Mouse (Mus musculus): Measurements from ENCODE around the gene Gipr. TPM values are rescaled to one million over a fixed set of nuclear protein-coding genes. Genes with fewer than 3 reads are reported as not detected.

Gipr gene
- polyA plus RNA-seq, 1 experiment from 2014 or later: 0.28 TPM

DNA sequence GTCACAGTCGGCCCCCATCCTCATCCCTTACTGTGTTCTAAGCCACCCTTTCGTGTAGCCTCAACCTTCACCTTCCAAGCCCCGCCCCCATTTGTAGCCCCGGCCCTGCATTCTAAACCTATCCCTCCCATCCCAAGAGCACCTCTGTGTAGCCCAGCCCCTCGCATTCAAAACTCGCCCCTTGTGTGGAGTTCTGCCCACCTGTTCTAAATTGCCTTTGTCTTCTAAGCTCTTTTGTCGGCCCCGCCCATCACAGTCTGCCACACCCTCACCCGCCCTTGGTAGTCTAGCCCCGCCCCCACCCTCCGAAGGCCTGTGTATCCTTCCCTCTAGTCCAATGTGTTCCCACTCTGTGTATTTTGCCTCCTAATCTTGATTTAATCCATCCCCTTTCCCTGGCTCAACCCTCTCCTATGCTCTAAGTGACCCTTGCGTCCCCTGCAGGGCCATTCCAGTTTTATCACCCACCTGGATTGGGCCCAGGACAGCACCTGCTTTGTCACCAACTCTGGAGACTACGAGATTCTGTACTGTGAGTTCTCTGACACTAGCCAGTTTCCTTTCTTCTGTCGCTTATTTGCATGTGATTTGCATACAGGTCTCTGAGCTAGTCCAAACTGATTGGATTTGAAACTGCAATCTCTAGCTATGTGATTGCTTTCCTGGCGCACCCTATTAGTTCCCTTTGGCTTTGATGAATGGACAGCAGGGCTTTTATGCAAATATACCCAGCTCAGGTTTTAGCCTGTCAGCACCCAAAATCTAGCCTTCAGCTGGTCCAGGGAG lies 36.3 kb upstream of the Gipr start:
- H3K4me2 ChIP-seq: no peak overlapping the region
- WGBS (ENCODE audit: insufficient replicate concordance): 58% methylated on average over 15 of the region's 15 CpGs
- H3K9me3 ChIP-seq (replicated peaks): no peaks in the 10 kb centered on the region
- ATAC-seq (ENCODE audit: low read depth) (no peak), DNase-seq (no peak)
- H3K4me1 ChIP-seq (replicated peaks): peaks cover 11% of the 10 kb centered on the region
- peaks cover 25% of the 10 kb centered on the region; the same call in 1 of the 2 replicates for H3K36me3 ChIP-seq
- H3K9ac ChIP-seq: no peak overlapping the region
- peak overlapping the region; percentile 4; the same call in 1 of the 2 replicates for H3K27ac ChIP-seq
- H3K4me3 ChIP-seq (replicated peaks): no peak overlapping the region
- H3K27me3 ChIP-seq: no peaks in the 10 kb centered on the region

DNA sequence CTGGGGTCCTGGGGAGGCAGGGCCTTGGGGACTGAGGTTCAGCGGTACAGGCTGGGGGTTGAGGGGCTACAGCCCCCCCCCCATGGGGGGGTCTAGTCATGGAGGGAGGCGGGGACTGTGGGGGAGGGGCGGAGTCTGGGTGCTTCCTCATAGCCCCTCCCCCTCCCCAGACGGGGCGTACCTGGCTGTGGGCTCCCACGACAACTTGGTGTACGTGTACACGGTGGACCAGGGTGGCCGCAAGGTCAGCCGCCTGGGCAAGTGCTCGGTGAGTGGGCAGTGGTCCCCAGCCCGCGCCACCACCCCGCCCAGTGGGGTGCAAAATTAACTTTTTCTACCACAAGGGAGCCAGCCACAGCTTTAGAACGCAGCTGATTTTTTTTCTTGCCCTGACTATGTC lies 35.7 kb upstream of the Gipr start:
- peaks cover 11% of the 10 kb centered on the region for H3K4me1 ChIP-seq (replicated peaks)
- no peak overlapping the region for H3K9ac ChIP-seq
- 67% methylated on average over 15 of the region's 15 CpGs for WGBS (ENCODE audit: insufficient replicate concordance)
- H3K27me3 ChIP-seq: no peaks in the 10 kb centered on the region
- no peak overlapping the region for H3K4me3 ChIP-seq (replicated peaks)
- peaks cover 27% of the 10 kb centered on the region; the same call in 1 of the 2 replicates for H3K36me3 ChIP-seq
- H3K27ac ChIP-seq: no peak overlapping the region
- no peak overlapping the region for H3K4me2 ChIP-seq
- DNase-seq (no peak), ATAC-seq (ENCODE audit: low read depth) (no peak)
- H3K9me3 ChIP-seq (replicated peaks): no peaks in the 10 kb centered on the region

DNA sequence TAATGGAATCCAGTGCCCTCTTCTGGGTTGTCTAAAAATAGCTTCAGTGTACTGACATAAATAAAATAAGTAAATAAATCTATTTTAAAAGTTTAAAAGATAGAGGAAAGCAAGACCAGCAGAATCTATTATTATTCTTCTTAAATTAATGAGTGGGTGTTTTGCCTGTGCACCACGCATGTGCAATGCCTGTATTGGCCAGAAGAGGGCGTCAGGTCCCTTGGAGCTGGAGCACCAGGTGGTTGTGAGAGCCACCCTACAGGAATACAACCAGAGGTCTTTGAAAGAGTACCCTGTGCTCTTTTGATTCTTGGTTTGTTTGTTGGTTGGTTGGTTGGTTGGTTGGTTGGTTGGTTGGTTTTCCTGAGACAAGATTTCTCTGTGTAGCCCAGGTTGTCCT lies 32.1 kb upstream of the Gipr start:
- no peak overlapping the region for H3K9ac ChIP-seq
- no peaks in the 10 kb centered on the region for H3K27me3 ChIP-seq
- WGBS (ENCODE audit: insufficient replicate concordance): 23% methylated on average over 2 of the region's 2 CpGs
- H3K9me3 ChIP-seq (replicated peaks): no peaks in the 10 kb centered on the region
- H3K27ac ChIP-seq: no peak overlapping the region
- DNase-seq (no peak), ATAC-seq (ENCODE audit: low read depth) (no peak)
- H3K4me1 ChIP-seq (replicated peaks): peaks cover 11% of the 10 kb centered on the region
- no peak overlapping the region for H3K4me2 ChIP-seq
- no peak overlapping the region for H3K4me3 ChIP-seq (replicated peaks)
- peaks cover 33% of the 10 kb centered on the region for H3K36me3 ChIP-seq

DNA sequence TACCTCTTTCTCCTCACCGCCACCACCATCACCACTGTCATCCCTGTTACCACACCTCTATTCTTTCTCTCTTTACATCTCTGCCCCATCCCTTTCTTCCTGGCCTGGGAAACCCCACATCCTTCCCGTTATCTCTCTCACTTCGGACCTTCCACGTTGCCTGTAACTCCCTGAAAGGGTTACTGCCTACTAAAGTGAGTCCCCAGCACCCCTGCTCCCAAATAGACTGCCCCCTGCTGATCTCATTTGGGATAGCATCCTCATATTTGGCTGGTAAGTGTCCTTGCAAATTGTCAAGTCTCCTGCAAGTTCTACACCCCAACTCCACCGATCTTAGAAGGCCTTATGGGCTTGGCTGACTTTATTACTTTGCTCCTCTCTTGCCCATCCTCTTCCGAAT lies 30.7 kb upstream of the Gipr start:
- no peaks in the 10 kb centered on the region for H3K9me3 ChIP-seq (replicated peaks)
- DNase-seq (no peak), ATAC-seq (ENCODE audit: low read depth) (no peak)
- peaks cover 29% of the 10 kb centered on the region for H3K36me3 ChIP-seq
- H3K27ac ChIP-seq: no peak overlapping the region
- peaks cover 4% of the 10 kb centered on the region for H3K4me1 ChIP-seq (replicated peaks)
- 47% methylated on average over 6 of the region's 6 CpGs for WGBS (ENCODE audit: insufficient replicate concordance)
- no peaks in the 10 kb centered on the region for H3K27me3 ChIP-seq
- no peak overlapping the region for H3K9ac ChIP-seq
- no peak overlapping the region for H3K4me3 ChIP-seq (replicated peaks)
- no peak overlapping the region for H3K4me2 ChIP-seq

DNA sequence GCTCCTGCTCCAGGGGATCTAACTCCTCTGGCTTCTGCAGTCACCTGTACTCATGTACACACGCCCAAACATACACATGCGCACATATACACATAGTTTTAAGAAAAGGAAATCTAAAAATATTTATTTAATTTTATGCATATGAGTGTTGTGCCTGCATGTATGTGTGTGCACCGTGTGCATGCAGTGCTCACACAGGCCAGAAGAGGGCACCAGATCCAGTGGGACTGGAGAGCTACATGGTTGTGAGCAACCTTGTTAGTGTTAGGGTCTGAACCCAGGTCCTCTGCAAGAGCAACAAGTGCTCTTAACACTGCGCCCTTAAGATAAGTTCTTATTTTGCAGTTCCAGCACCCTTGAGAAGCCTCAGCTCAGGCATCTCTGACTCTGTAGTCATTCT lies 28.7 kb upstream of the Gipr start:
- 79% methylated on average over 4 of the region's 4 CpGs for WGBS (ENCODE audit: insufficient replicate concordance)
- no peak overlapping the region for H3K4me2 ChIP-seq
- H3K4me1 ChIP-seq (replicated peaks): 0 out of 2 replicates have a peak, but pooled peaks cover 4% of the 10 kb centered on the region
- no peak overlapping the region for H3K4me3 ChIP-seq (replicated peaks)
- no peaks in the 10 kb centered on the region for H3K27me3 ChIP-seq
- H3K27ac ChIP-seq: no peak overlapping the region
- peaks cover 29% of the 10 kb centered on the region for H3K36me3 ChIP-seq
- ATAC-seq (ENCODE audit: low read depth): no peak
- no peaks in the 10 kb centered on the region for H3K9me3 ChIP-seq (replicated peaks)
- no peak overlapping the region for H3K9ac ChIP-seq
- no peak for DNase-seq

DNA sequence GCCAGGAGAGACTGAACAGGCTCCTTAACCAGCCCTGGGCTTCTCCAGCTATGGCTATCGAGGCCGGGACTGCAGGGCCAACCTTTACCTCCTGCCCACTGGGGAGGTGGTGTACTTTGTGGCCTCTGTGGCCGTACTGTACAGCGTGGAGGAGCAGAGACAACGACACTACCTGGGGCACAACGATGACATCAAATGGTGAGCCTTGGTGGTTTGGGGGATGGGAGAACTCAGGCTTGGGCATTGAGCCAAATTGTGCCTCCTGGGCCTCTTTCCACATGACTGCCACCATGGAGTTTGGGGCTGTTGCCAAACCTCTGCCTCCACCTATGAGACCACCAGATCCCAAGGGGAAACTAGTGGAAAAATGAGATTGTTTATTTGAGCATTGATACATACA lies 18.8 kb upstream of the Gipr start:
- no peaks in the 10 kb centered on the region for H3K9me3 ChIP-seq (replicated peaks)
- 73% methylated on average over 6 of the region's 6 CpGs for WGBS (ENCODE audit: insufficient replicate concordance)
- DNase-seq: no peak

DNA sequence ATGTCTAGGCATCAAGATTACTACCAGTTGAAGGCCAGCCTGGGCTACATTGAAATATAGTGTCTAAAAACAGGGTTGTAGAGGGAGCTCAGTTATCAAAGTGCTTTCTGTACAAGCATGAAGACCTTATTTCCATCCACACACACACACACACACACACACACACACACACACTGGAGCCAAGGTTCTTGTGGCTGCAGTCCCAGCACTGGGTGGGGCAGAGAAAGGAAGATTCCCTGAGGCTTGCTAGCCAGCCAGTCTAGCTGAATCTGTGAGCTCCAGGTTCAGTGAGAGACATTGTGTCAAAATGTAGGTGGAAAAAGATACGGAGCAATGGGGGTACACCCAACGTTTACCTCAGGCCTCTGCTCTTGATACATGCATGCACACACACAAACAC lies 18.3 kb upstream of the Gipr start:
- Histone ChIP-seq H3K36me3 (0 out of 2 replicates have a peak, but pooled peaks cover 3% of the 10 kb centered on the region), H3K4me1 (replicated peaks) (peaks cover 40% of the 10 kb centered on the region), H3K9ac (no peak overlapping the region), H3K27ac (no peak overlapping the region), H3K4me2 (no peak overlapping the region), H3K4me3 (replicated peaks) (no peak overlapping the region), H3K27me3 (peaks cover 15% of the 10 kb centered on the region), H3K9me3 (replicated peaks) (no peaks in the 10 kb centered on the region)
- ATAC-seq (ENCODE audit: low read depth): no peak
- no peak for DNase-seq
- WGBS (ENCODE audit: insufficient replicate concordance): 66% methylated on average over 2 of the region's 2 CpGs

More for the DNA sequence above, 18.8 kb upstream of the Gipr start:
- ATAC-seq (ENCODE audit: low read depth): no peak
- no peak overlapping the region for H3K9ac ChIP-seq
- no peak overlapping the region for H3K4me3 ChIP-seq (replicated peaks)
- 0 out of 2 replicates have a peak, but pooled peaks cover 3% of the 10 kb centered on the region for H3K36me3 ChIP-seq
- H3K4me1 ChIP-seq (replicated peaks): peaks cover 35% of the 10 kb centered on the region
- no peak overlapping the region for H3K27ac ChIP-seq
- H3K4me2 ChIP-seq: no peak overlapping the region
- peaks cover 9% of the 10 kb centered on the region for H3K27me3 ChIP-seq

DNA sequence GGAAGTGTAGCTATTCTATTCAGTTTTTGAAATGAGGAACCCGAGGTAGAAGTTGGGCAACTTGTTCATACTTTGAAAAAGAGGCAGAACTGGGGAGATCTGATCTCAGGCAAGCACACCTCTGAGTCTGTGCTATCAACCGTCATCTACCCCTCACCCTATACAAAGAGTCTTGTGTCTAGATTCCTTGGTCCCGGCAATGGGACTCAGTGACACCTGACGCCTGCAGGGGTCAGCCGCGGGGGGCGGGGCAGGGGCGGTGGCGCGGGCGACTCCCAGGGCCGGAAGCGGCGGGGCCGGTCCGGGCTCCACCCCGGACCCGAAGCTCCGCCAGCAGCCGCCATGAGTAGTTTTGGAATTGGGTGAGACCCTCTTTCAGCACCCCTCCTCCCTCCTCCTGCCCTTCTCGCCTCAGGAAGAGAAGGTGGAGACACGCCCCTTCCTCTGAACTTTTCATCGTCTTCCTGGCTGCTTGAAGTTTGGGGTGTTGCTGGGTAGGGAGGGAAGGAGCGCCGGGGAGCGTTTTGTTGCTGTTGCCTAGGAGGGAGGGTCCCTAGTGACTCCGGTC lies 15.0 kb upstream of the Gipr start:
- Histone ChIP-seq H3K27ac (0 out of 2 replicates have a peak overlapping the region, but pooled peaks have one; percentile 24), H3K36me3 (0 out of 2 replicates have a peak, but pooled peaks cover 3% of the 10 kb centered on the region), H3K27me3 (peaks cover 48% of the 10 kb centered on the region), H3K9me3 (replicated peaks) (no peaks in the 10 kb centered on the region), H3K4me2 (peak overlapping the region; percentile 77), H3K4me3 (replicated peaks) (peak overlapping the region; percentile 67), H3K9ac (peak overlapping the region; percentile 74), H3K4me1 (replicated peaks) (peaks cover 59% of the 10 kb centered on the region)
- under 1% methylated on average over 27 of the region's 27 CpGs for WGBS (ENCODE audit: insufficient replicate concordance)
- peak; percentile 55 for ATAC-seq (ENCODE audit: low read depth)
- DNase-seq: no peak

DNA sequence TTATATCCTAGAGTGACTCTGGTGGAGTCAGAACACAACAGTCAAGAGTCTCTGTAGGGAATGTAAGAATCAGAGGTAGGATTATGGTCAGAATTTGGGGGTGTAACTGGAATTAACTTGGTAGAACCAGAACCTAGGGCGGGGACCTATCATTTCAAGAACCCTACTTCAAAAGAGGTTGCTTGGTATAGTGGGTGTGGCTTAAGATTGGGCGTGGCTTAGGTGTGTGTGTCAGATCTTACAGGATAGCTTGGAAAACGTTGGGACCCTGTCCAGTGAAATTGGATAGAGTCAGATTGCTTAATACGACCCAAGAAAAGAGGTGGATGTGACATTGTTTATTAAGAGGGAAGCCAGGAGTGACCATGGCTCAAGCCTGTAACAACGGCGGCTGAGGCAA lies 14.0 kb upstream of the Gipr start:
- no peak overlapping the region for H3K27ac ChIP-seq
- no peaks in the 10 kb centered on the region for H3K9me3 ChIP-seq (replicated peaks)
- DNase-seq (no peak), ATAC-seq (ENCODE audit: low read depth) (no peak)
- 0 out of 2 replicates have a peak overlapping the region, but pooled peaks have one; percentile 9 for H3K9ac ChIP-seq
- H3K27me3 ChIP-seq: peaks cover 56% of the 10 kb centered on the region
- H3K36me3 ChIP-seq: 0 out of 2 replicates have a peak, but pooled peaks cover 3% of the 10 kb centered on the region
- peaks cover 59% of the 10 kb centered on the region for H3K4me1 ChIP-seq (replicated peaks)
- H3K4me2 ChIP-seq: peak overlapping the region; percentile 77
- peak overlapping the region; percentile 25; the same call in 1 of the 2 replicates for H3K4me3 ChIP-seq (replicated peaks)
- WGBS (ENCODE audit: insufficient replicate concordance): 33% methylated on average over 6 of the region's 6 CpGs

DNA sequence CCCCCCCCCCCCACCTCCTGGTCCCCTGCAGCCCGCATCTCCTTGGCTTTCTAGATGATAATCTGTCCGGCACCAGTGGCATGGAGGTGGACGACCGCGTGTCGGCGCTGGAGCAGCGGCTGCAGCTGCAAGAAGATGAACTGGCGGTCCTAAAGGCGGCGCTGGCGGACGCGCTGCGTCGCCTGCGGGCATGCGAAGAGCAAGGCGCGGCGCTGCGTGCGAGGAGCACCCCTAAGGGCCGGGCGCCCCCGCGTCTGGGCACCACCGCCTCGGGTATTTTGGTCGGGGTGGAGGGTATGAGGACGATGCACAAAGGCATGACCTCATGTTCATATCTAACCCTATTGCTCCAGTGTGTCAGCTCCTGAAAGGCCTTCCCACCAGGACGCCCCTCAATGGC lies 13.2 kb upstream of the Gipr start:
- 0 out of 2 replicates have a peak, but pooled peaks have one; percentile 6 for ATAC-seq (ENCODE audit: low read depth)
- peaks cover 62% of the 10 kb centered on the region for H3K27me3 ChIP-seq
- under 1% methylated on average over 32 of the region's 32 CpGs for WGBS (ENCODE audit: insufficient replicate concordance)

DNA sequence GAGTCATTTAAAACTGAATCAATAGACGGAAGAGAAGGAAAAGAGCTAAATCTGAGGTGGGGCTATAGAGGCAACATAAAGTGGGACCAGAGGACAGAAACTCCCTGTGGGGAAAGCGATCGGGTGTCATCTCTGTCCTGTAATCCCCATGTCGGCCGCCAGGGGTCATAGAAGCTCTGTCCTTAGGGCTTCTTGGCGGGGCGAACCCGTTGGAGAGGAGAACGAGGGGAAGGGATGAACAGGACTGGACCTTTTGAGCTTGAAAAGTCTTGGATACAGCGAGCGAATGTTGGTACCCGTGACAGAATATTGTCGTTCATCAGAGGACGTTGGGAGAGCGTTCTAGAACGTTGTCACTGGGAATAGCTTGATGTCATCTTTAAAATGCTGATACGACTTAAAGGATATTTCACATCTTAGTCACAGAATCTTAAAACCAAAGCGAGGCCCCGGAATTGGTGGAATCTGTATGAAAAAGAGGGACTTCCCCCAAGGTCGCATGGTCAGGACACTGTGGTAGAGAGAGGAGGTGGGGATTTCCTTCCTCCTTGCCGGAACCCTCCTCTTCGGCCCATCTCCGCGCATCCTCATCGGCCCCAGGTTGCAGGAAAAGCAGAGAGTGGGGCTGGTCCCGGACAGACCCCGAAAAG lies 12.6 kb upstream of the Gipr start:
- no peak overlapping the region for H3K9ac ChIP-seq
- peak overlapping the region; percentile 77 for H3K4me2 ChIP-seq
- H3K36me3 ChIP-seq: no peaks in the 10 kb centered on the region
- no peak overlapping the region for H3K4me3 ChIP-seq (replicated peaks)
- DNase-seq (peak; percentile 66), ATAC-seq (ENCODE audit: low read depth) (no peak)
- no peak overlapping the region for H3K27ac ChIP-seq
- WGBS (ENCODE audit: insufficient replicate concordance): 2% methylated on average over 27 of the region's 27 CpGs
- peaks cover 52% of the 10 kb centered on the region for H3K4me1 ChIP-seq (replicated peaks)
- peaks cover 68% of the 10 kb centered on the region for H3K27me3 ChIP-seq
- no peaks in the 10 kb centered on the region for H3K9me3 ChIP-seq (replicated peaks)

More for the DNA sequence above, 13.2 kb upstream of the Gipr start:
- H3K9ac ChIP-seq: peak overlapping the region; percentile 9; the same call in 1 of the 2 replicates
- H3K9me3 ChIP-seq (replicated peaks): no peaks in the 10 kb centered on the region
- peak overlapping the region; percentile 77 for H3K4me2 ChIP-seq
- no peak overlapping the region for H3K27ac ChIP-seq
- H3K4me1 ChIP-seq (replicated peaks): peaks cover 52% of the 10 kb centered on the region
- peak; percentile 49 for DNase-seq
- 0 out of 2 replicates have a peak, but pooled peaks cover 3% of the 10 kb centered on the region for H3K36me3 ChIP-seq
- H3K4me3 ChIP-seq (replicated peaks): peak overlapping the region; percentile 25; the same call in 1 of the 2 replicates

Data from liver, embryonic 13.5 days (tissue).